Mouse (Mus musculus): ENCODE measurements at regions not wholly inside any gene's neighbourhood (a gene's known extent, or its start where the extent isn't known, plus 50 kb on each side); places are given as distances from the start of the nearest gene placed in this dataset.

DNA sequence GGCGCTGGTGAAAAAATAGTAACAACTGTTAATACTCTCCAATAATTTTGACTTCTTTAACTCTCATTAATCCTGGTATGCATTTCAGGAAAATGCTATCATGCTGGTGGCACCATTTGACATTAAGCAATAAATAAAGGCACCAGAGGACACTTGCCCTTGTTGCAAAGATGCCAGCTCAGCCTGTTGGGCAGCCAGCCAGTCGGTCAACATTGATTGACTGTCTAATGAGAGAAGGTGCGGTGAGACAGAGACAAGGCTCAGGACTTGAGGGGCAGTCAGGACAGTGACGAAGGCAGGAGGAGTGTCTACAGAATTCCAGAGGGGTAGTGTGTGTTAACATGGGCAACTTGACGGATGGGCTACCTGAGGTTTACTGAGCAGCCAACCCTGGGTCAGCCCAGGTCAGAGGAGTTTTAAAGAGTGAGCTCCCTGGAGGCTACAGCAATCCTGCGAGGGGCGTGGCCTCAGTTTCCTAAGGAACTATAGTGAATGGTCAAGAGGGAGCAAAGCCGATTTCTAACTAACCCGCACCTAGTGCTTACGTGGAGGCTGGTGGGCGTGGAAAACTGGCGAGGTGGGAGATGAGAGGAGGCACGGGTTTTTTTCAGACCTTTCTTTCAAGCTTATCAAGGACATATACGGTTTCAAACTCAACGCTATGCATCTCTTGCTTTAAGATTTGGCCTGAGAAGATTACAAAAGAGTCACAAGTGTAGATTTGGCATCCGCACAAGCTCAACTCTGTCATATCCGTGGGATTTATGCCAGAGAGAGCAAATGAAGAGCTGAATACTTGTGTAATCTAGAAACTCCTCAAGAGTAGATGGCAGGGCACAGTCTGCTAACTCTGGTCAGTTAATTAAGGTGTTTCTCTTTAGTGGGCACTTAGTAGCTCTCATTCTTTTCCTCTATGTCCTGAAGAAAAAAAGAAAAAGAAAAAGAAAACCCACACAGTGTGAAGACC lies 350.0 kb upstream of the Kif2a start:
- H3K4me3 ChIP-seq: no peak overlapping the region
- no peak overlapping the region for H3K4me2 ChIP-seq
- 41% methylated on average over 17 of the region's 17 CpGs for WGBS
- ATAC-seq (ENCODE audit: low FRiP score): no peak
- no peak overlapping the region for H3K9ac ChIP-seq
- H3K27ac ChIP-seq: no peak overlapping the region
- no peaks in the 10 kb centered on the region for H3K36me3 ChIP-seq
- H3K9me3 ChIP-seq: no peaks in the 10 kb centered on the region
- H3K27me3 ChIP-seq: no peaks in the 10 kb centered on the region
- no peaks in the 10 kb centered on the region for H3K4me1 ChIP-seq (replicated peaks)

DNA sequence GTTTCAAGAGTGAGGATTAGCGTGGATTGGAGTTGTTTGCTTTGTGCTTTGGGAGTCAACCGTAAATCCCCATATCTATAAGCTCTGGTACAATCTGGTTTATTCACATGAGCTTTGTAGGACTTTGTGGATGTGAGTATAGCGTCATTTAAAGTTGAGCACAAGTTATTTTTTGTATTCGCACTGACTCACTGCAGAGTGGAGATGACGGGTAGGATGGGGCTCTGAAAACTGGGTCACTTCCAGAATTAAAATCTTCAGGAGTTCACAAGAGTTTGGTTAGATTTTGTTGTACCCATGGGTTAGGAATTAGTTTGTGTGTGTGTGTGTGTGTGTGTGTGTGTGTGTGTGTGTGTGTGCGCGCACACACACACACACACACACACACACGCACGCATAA lies 345.7 kb upstream of the Kif2a start:
- no peaks in the 10 kb centered on the region for H3K27me3 ChIP-seq
- no peak overlapping the region for H3K27ac ChIP-seq
- H3K9me3 ChIP-seq: no peaks in the 10 kb centered on the region
- H3K4me3 ChIP-seq: no peak overlapping the region
- no peak for ATAC-seq (ENCODE audit: low FRiP score)
- H3K36me3 ChIP-seq: no peaks in the 10 kb centered on the region
- H3K4me1 ChIP-seq (replicated peaks): no peaks in the 10 kb centered on the region
- no peak overlapping the region for H3K4me2 ChIP-seq
- WGBS: 97% methylated on average over 9 of the region's 9 CpGs
- H3K9ac ChIP-seq: no peak overlapping the region

DNA sequence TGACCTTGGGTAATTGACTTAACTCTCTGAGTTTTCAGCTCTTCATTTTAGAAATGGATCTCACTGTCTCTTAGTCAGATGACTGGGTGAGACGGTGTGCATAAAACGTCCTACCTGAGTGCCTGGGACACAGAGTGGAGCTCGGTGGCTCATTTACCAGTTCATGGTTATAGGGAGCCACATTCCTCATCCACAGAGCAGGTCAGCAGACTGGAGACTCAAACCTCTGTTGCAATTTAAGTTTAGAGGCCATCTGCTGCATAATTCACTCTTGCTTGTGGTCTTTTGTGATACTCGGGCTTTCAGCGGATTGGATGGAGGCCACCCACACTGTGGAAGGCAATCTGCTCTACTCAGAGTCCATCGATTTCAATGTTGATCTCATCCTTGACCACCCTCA lies 343.8 kb upstream of the Kif2a start:
- no peaks in the 10 kb centered on the region for H3K9me3 ChIP-seq
- no peak overlapping the region for H3K27ac ChIP-seq
- 76% methylated on average over 6 of the region's 6 CpGs for WGBS
- H3K4me2 ChIP-seq: no peak overlapping the region
- no peak overlapping the region for H3K9ac ChIP-seq
- no peak for ATAC-seq (ENCODE audit: low FRiP score)
- H3K4me3 ChIP-seq: no peak overlapping the region
- H3K36me3 ChIP-seq: no peaks in the 10 kb centered on the region
- H3K4me1 ChIP-seq (replicated peaks): no peaks in the 10 kb centered on the region
- no peaks in the 10 kb centered on the region for H3K27me3 ChIP-seq

DNA sequence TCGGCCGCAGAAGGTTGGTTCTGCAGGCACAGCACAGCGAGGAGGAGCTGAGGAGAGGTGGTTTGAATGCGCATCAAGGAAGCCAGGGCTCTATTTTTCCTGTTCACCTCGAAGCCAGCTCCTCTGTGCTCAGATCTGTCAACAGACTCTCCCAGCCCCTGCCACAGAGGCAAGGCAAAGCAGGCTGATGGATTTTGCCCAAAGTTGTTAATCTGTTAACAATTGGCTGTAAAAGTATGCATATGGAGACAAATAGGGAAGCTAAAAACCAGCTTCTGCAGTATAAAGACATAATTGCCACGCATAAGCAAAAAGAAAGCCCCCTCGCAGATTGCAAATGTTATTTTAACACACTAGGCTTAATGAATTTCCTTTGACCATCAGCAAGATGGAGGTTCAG lies 343.3 kb upstream of the Kif2a start:
- H3K9ac ChIP-seq: no peak overlapping the region
- H3K4me2 ChIP-seq: no peak overlapping the region
- H3K36me3 ChIP-seq: no peaks in the 10 kb centered on the region
- H3K27ac ChIP-seq: no peak overlapping the region
- H3K9me3 ChIP-seq: no peaks in the 10 kb centered on the region
- ATAC-seq (ENCODE audit: low FRiP score): no peak
- H3K4me1 ChIP-seq (replicated peaks): no peaks in the 10 kb centered on the region
- WGBS: 82% methylated on average over 7 of the region's 7 CpGs
- no peaks in the 10 kb centered on the region for H3K27me3 ChIP-seq
- H3K4me3 ChIP-seq: no peak overlapping the region

DNA sequence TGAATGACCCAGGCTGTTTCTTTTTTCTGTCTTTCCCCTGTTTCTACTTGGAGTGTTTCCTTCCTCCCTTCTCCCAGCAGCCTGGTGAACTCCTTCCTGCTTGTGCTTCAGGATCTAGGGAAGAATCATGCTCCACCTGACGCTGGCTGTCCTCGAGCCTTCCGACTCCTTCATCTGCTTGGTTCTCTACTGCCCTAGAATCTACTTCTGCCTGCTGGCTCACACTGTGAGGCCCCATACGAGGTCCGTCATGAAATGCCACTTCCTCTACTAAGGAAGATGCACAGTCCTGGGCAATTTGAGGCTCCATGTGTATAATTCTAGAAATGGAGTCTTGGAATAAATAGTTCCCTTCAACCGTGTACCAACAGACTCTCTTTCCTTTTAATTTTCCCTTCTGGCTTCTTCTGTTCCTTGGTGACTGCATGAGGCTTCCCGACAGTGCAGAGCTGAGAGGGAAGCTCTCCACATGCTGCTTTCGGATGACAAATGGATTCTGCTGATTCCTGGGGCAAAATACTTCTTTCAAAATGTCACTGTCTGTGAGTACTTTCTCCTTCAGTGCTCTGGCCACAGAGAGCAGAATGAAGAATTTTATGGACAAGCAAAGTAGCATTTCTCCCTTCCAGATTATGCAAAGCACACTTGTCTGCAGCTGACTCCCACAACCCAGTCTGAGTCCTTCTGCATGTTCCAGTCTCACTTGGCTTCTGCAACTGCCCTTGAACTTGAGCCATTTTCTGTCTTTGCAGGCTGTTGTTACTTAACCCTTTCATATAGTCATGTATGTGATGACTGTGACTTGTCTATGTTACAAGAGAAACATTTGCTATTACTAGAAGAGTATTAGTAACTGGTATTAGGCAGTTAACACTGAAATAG lies 341.1 kb upstream of the Kif2a start:
- Histone ChIP-seq H3K4me1 (replicated peaks) (no peaks in the 10 kb centered on the region), H3K4me3 (no peak overlapping the region), H3K27ac (no peak overlapping the region), H3K9me3 (no peaks in the 10 kb centered on the region), H3K36me3 (no peaks in the 10 kb centered on the region), H3K4me2 (no peak overlapping the region), H3K9ac (no peak overlapping the region), H3K27me3 (no peaks in the 10 kb centered on the region)
- 82% methylated on average over 8 of the region's 8 CpGs for WGBS
- ATAC-seq (ENCODE audit: low FRiP score): no peak

DNA sequence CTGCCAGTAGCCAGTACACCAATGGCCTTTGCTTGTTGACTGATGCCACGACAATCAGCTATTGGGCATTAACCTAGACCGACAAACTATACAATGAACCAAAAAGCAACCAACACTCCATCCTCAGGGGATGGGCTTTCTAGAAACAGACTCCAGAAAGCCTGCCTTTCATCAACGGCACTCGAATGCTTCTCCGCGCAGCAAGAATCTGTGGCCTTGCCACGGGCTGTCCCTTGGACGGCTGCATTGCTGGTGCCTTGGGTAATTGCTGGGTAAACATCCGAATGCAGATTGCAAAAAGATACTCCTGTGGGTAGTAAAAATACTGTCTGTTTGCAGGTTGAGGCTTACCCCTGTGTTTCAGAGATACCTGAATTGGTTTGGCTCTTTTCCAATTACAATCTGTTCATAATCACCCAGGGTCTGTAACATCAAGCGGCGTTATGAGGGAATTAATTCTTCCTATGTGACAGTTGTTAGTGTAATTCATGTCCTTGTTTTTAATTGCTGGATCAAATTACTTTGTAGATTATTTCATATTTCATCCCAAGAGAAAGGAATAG lies 319.0 kb upstream of the Kif2a start:
- H3K9me3 ChIP-seq: no peaks in the 10 kb centered on the region
- H3K27me3 ChIP-seq: no peaks in the 10 kb centered on the region
- 70% methylated on average over 11 of the region's 11 CpGs for WGBS
- H3K4me2 ChIP-seq: no peak overlapping the region
- H3K4me1 ChIP-seq (replicated peaks): peaks cover 13% of the 10 kb centered on the region
- H3K4me3 ChIP-seq: no peak overlapping the region
- ATAC-seq (ENCODE audit: low FRiP score): 0 out of 2 replicates have a peak, but pooled peaks have one; percentile 28
- H3K36me3 ChIP-seq: no peaks in the 10 kb centered on the region
- H3K9ac ChIP-seq: no peak overlapping the region
- H3K27ac ChIP-seq: peak overlapping the region; percentile 67

DNA sequence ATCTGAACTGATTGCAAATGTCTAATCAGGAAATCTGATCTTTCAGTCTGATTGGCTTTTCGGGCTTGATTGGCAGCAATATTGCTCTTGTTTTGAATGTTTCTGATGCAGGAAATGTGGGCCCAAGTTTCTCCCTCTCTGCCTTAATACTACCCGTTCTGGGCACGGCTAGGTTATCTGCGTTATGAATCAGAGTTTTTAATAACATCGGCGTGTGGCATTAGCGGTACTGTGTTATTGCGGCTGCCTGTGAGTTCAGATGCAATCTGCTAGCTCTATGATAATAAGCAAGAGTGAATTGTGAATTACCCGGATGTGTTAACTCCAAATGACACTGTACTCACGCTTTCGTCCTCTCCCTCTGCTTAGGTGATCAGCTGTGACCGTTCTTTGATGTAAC lies 316.2 kb upstream of the Kif2a start:
- no peak overlapping the region for H3K4me3 ChIP-seq
- H3K4me2 ChIP-seq: no peak overlapping the region
- 72% methylated on average over 12 of the region's 12 CpGs for WGBS
- peaks cover 13% of the 10 kb centered on the region for H3K4me1 ChIP-seq (replicated peaks)
- no peak for ATAC-seq (ENCODE audit: low FRiP score)
- no peak overlapping the region for H3K27ac ChIP-seq
- no peaks in the 10 kb centered on the region for H3K36me3 ChIP-seq
- H3K9me3 ChIP-seq: no peaks in the 10 kb centered on the region
- H3K9ac ChIP-seq: no peak overlapping the region
- H3K27me3 ChIP-seq: no peaks in the 10 kb centered on the region

DNA sequence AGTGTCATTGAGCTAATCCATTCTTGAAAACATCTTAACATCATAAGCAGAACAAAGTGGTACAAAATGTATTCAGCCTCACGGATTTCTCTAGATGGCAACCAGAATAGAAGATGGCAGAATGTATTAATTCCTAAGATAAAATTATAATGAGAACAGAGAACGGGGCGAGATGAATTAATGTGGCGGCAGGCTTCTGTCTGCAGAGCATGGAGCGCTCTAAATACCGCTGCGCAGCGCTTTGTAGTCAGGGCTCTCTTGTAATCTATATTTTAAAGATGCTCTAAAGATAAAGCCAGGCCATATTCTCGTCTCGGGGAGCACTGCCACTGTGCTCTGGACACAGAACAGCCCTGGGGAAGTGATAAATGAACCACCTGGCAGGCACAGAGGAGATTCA lies 315.2 kb upstream of the Kif2a start:
- H3K4me1 ChIP-seq (replicated peaks): peaks cover 13% of the 10 kb centered on the region
- ATAC-seq (ENCODE audit: low FRiP score): no peak
- 67% methylated on average over 10 of the region's 10 CpGs for WGBS
- no peaks in the 10 kb centered on the region for H3K36me3 ChIP-seq
- H3K4me2 ChIP-seq: peak overlapping the region; percentile 25
- peak overlapping the region; percentile 52 for H3K27ac ChIP-seq
- no peaks in the 10 kb centered on the region for H3K27me3 ChIP-seq
- no peak overlapping the region for H3K4me3 ChIP-seq
- H3K9me3 ChIP-seq: no peaks in the 10 kb centered on the region
- 0 out of 2 replicates have a peak overlapping the region, but pooled peaks have one; percentile 35 for H3K9ac ChIP-seq

DNA sequence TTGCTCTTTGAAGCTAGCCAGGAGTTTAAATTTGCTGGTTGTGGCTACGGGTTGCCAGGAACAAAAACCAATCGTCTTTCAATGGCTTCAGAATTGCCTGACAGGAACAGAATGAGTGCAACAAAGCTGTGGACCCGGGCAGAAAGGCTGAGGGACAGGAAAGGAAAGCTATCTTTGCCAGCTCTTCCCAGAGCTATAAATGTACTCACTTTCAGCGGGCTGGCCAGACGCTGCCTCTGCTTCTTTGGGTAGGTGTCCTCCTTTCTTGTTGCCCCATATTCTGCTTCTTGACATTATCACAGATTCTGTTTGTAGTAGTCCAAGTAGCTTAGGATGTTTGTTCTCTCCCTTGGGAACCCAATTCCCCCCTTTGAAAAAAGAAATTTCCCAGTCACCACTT lies 307.4 kb upstream of the Kif2a start:
- 53% methylated on average over 5 of the region's 5 CpGs for WGBS
- no peak for ATAC-seq (ENCODE audit: low FRiP score)

DNA sequence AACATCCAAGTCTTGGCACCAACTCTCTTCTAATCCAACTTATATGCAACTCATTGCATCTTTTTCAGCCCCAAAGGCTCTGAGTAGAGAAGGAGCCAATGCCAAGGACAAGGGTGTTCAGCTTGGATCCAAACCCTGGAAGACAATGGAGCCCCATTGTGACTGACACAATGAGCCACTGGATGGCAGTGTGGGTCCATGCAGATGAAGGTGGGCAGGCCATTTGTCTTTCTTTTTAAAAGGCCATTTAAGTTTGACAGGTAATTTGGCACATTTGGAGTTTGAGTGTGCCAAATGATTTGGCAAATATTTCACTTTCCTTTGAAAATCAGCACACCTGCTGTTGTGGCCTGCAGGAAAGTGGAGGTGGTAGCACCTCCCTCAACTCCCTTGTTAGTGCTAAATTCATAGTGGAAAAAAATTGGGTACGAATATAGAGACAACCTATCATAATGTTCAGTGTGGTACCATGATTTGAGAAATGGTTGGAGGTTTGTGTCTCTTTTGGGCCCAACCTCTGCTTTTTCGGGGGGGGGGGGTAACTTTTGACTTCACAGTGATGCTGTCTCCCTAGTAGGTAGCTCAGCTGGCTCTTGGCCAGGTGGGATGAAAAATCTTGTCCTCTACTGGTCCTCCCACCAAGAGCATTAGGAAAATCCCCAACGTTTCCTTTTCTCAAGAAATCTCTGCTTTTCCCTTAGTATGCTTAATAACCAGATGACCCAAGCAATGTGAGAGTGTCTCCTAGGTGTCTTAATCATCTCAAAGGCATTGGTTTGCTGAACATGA lies 304.0 kb upstream of the Kif2a start:
- H3K27me3 ChIP-seq: no peaks in the 10 kb centered on the region
- H3K9me3 ChIP-seq: no peaks in the 10 kb centered on the region
- no peak for ATAC-seq (ENCODE audit: low FRiP score)
- H3K4me3 ChIP-seq: no peak overlapping the region
- H3K36me3 ChIP-seq: no peaks in the 10 kb centered on the region
- WGBS: 72% methylated on average over 3 of the region's 3 CpGs
- H3K27ac ChIP-seq: no peak overlapping the region
- H3K9ac ChIP-seq: no peak overlapping the region
- no peak overlapping the region for H3K4me2 ChIP-seq
- H3K4me1 ChIP-seq (replicated peaks): no peaks in the 10 kb centered on the region

More for the DNA sequence above, 307.4 kb upstream of the Kif2a start:
- no peak overlapping the region for H3K9ac ChIP-seq
- H3K9me3 ChIP-seq: no peaks in the 10 kb centered on the region
- H3K36me3 ChIP-seq: no peaks in the 10 kb centered on the region
- no peak overlapping the region for H3K27ac ChIP-seq
- no peak overlapping the region for H3K4me2 ChIP-seq
- no peak overlapping the region for H3K4me3 ChIP-seq
- H3K27me3 ChIP-seq: no peaks in the 10 kb centered on the region
- H3K4me1 ChIP-seq (replicated peaks): no peaks in the 10 kb centered on the region

DNA sequence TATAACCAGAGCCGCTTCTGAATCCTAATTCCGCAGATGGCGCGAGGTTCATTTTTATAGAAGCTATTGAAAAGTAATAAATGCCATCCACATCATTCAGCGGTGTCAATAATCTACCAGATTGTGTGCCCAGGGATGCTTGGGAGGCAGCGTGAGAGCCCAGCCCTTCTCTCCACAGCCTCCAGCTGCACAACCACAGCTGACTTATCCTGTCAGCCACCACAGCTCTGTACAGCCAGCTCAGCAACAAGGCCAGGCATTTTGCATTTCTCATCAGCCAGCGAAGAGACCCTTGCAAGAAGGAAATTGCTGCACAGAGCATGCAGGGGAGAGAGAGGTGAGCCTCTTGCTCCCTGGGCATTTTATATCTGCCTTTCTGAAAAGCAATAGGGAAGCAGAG lies 292.8 kb upstream of the Kif2a start:
- Histone ChIP-seq H3K4me1 (replicated peaks) (peaks cover 5% of the 10 kb centered on the region; the same call in 1 of the 2 replicates), H3K9me3 (no peaks in the 10 kb centered on the region), H3K9ac (no peak overlapping the region), H3K36me3 (no peaks in the 10 kb centered on the region), H3K27me3 (no peaks in the 10 kb centered on the region), H3K27ac (peak overlapping the region; percentile 63), H3K4me3 (no peak overlapping the region), H3K4me2 (no peak overlapping the region)
- 73% methylated on average over 7 of the region's 7 CpGs for WGBS
- no peak for ATAC-seq (ENCODE audit: low FRiP score)
